Mouse (Mus musculus): ENCODE data around the gene Tomm7. TPM values are rescaled to one million over a fixed set of nuclear protein-coding genes. Genes with fewer than 3 reads are reported as not detected.
"Not testable (repeated sequence)": the region's sequence is repeated elsewhere in the genome, so short reads cannot be mapped to it uniquely, and the experiment has no call there.

The Tomm7 gene
- polyA plus RNA-seq, 1 experiment = 67.2 TPM

GRCm38 (mm10) chr5:23863166-23864053 is 19.4 kb upstream of the Tomm7 start:
- TF ChIP-seq CTCF (IDR thresholded peaks at IDR 0.05; ENCODE audit: borderline replicate concordance, extremely low read depth, insufficient read depth, insufficient read length) (no peak), POLR2A (IDR thresholded peaks at IDR 0.05; ENCODE audit: borderline replicate concordance, extremely low read depth, insufficient read depth, insufficient read length, poor library complexity, severe bottlenecking) (no peak)
- DNase-seq (ENCODE audit: low read depth) = no peak

DNA sequence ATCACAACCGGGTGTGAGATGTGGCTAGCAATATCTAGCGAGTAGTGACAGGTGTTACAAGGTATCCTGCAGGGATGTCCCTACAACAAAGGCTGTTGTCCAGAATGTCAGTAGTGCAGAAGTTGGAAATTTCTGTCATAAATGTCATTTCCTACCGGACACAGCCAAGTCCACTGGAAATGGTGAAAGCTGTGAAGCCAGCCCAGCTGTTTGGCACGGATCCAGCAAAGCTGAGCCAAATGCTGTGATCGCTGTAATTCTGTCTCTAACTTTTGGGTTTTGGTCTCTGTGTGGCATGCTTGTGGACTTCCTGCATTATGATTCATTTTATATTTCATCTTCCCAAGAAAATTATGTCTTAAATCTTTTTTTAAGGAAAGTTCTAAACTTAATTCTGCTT is 18.3 kb upstream of the Tomm7 start:
- no peak for DNase-seq (ENCODE audit: low read depth)

DNA sequence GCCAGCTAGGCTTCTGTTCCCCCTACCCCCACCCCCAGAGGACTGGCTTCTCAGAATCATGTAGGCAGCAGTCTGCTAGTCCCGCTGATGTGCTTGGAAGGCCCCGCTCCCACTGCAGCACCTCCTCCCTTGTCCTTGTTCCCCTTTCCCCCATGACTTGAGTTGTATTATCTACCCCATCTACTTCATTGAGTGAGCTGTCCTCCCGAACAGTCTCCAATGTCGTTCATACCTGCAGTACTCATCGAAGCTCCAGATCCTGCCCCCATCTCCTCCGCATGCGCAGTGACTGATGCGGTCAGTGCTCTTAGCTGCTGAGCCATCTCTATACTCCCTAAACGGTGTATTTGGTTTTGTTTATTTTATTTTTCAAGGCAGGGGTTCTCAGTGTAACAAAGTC is 17.8 kb upstream of the Tomm7 start:
- DNase-seq (ENCODE audit: low read depth) = no peak
- no peak for TF ChIP-seq POLR2A (IDR thresholded peaks at IDR 0.05; ENCODE audit: borderline replicate concordance, extremely low read depth, insufficient read depth, insufficient read length, poor library complexity, severe bottlenecking)
- TF ChIP-seq CTCF (IDR thresholded peaks at IDR 0.05; ENCODE audit: borderline replicate concordance, extremely low read depth, insufficient read depth, insufficient read length) = no peak

More for the DNA sequence above, 18.3 kb upstream of the Tomm7 start:
- TF ChIP-seq POLR2A (IDR thresholded peaks at IDR 0.05; ENCODE audit: borderline replicate concordance, extremely low read depth, insufficient read depth, insufficient read length, poor library complexity, severe bottlenecking) (no peak), CTCF (IDR thresholded peaks at IDR 0.05; ENCODE audit: borderline replicate concordance, extremely low read depth, insufficient read depth, insufficient read length) (no peak)

DNA sequence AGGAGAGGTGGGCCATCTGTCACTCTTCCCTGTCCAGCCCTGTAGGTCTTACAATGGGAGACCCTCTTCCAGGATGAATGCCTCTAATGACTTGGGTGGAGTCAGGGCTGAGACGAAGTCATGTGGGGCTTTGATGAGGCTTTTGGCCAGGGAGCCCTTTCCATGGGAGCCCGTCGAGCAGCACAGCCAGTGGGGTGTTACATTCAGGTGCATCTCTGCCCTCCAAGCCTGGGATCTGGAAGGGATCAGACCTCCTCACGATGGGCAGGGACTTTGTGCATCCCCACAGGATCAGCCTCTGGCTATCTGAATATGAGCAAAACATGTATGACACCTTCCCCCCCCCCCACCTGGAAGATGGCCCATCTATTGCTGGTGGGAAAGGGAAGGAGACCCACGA is 15.9 kb upstream of the Tomm7 start:
- DNase-seq (ENCODE audit: low read depth) = no peak
- no peak for TF ChIP-seq POLR2A (IDR thresholded peaks at IDR 0.05; ENCODE audit: borderline replicate concordance, extremely low read depth, insufficient read depth, insufficient read length, poor library complexity, severe bottlenecking)
- TF ChIP-seq CTCF (IDR thresholded peaks at IDR 0.05; ENCODE audit: borderline replicate concordance, extremely low read depth, insufficient read depth, insufficient read length) = no peak

GRCm38 (mm10) chr5:23859087-23859718 is 15.2 kb upstream of the Tomm7 start:
- TF ChIP-seq CTCF (IDR thresholded peaks at IDR 0.05; ENCODE audit: borderline replicate concordance, extremely low read depth, insufficient read depth, insufficient read length) (no peak), POLR2A (IDR thresholded peaks at IDR 0.05; ENCODE audit: borderline replicate concordance, extremely low read depth, insufficient read depth, insufficient read length, poor library complexity, severe bottlenecking) (no peak)
- DNase-seq (ENCODE audit: low read depth) = no peak

- peak; percentile 10 for DNase-seq (ENCODE audit: low read depth)
- TF ChIP-seq CTCF (IDR thresholded peaks at IDR 0.05; ENCODE audit: borderline replicate concordance, extremely low read depth, insufficient read depth, insufficient read length) (peak; percentile 35; the same call in 1 of the 2 replicates), POLR2A (IDR thresholded peaks at IDR 0.05; ENCODE audit: borderline replicate concordance, extremely low read depth, insufficient read depth, insufficient read length, poor library complexity, severe bottlenecking) (no peak)
Measured at GRCm38 (mm10) chr5:23858643-23859042, 14.7 kb upstream of the Tomm7 start.

DNA sequence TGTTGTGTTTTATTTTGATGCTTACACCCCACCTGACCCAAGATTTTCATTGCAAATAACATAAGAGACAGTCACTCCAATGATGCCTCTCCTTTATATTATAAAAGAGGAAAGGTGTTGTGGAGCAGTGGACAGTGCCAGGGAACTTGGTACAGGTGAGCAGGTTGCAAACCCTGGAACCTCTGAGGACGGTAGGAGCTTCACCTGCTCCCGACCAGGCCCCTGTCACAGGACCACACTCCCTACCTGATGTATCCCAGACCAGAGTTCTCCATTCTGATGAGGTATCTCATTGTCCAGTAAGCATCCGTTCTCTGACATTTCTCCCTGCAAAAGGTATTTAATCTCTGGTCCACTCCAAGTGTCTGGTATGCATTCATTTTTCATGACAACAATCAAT is 14.0 kb upstream of the Tomm7 start:
- no peak for TF ChIP-seq POLR2A (IDR thresholded peaks at IDR 0.05; ENCODE audit: borderline replicate concordance, extremely low read depth, insufficient read depth, insufficient read length, poor library complexity, severe bottlenecking)
- no peak for TF ChIP-seq CTCF (IDR thresholded peaks at IDR 0.05; ENCODE audit: borderline replicate concordance, extremely low read depth, insufficient read depth, insufficient read length)
- no peak for DNase-seq (ENCODE audit: low read depth)

GRCm38 (mm10) chr5:23857189-23857588 is 13.2 kb upstream of the Tomm7 start:
- no peak for TF ChIP-seq POLR2A (IDR thresholded peaks at IDR 0.05; ENCODE audit: borderline replicate concordance, extremely low read depth, insufficient read depth, insufficient read length, poor library complexity, severe bottlenecking)
- TF ChIP-seq CTCF (IDR thresholded peaks at IDR 0.05; ENCODE audit: borderline replicate concordance, extremely low read depth, insufficient read depth, insufficient read length) = no peak
- no peak for DNase-seq (ENCODE audit: low read depth)

GRCm38 (mm10) chr5:23856164-23856563 is 12.2 kb upstream of the Tomm7 start:
- DNase-seq (ENCODE audit: low read depth) = no peak
- TF ChIP-seq CTCF (IDR thresholded peaks at IDR 0.05; ENCODE audit: borderline replicate concordance, extremely low read depth, insufficient read depth, insufficient read length) (no peak), POLR2A (IDR thresholded peaks at IDR 0.05; ENCODE audit: borderline replicate concordance, extremely low read depth, insufficient read depth, insufficient read length, poor library complexity, severe bottlenecking) (no peak)

GRCm38 (mm10) chr5:23855484-23855883 is 11.5 kb upstream of the Tomm7 start:
- TF ChIP-seq CTCF (IDR thresholded peaks at IDR 0.05; ENCODE audit: borderline replicate concordance, extremely low read depth, insufficient read depth, insufficient read length) (no peak), POLR2A (IDR thresholded peaks at IDR 0.05; ENCODE audit: borderline replicate concordance, extremely low read depth, insufficient read depth, insufficient read length, poor library complexity, severe bottlenecking) (no peak)
- DNase-seq (ENCODE audit: low read depth) = no peak

DNA sequence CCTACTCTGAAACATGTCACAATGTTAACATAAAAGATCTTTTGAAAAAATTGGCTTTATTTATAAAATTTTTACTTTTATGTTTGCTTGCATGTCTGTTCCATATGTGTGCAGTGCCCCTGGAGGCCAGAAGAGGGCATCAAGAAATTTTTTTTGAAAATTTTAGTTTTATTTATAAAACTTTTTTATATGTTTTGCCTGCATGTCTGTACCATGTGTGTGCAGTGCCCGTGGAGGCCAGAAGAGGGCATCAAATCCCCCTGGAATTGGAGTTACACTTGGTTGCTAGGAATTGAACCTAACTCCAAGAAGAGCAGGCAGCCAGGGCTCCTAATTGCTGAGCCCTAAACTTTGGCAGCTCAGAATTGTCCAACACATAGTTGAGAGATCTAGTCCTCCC is 9.0 kb upstream of the Tomm7 start:
- DNase-seq (ENCODE audit: low read depth) = not testable (repeated sequence)

DNA sequence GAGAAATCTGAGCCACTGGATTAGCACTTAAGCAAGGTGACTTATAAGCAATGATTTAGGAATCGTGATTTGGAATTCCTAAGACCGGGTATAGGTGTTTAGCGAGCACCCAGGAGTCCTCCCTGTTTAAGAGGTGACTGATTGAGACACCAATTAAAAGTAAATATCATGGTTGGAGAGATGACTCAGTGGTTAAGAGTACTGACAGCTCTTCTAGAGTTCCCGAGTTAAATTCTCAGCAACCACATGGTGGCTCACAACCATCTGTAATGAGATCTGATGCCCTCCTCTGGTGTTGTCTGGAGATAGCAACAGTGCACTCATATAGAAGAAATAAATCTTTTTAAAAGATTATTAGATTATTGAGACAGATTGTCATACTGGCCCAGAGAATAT is 7.2 kb upstream of the Tomm7 start:
- peak; percentile 48 for DNase-seq (ENCODE audit: low read depth)
